12 mouse cellular contexts compared by ENCODE assay signal in genomic region chr14:80039645-80040272, GRCm38 (mm10). TPM values are rescaled to one million over a fixed set of nuclear protein-coding genes. Genes with fewer than 3 reads are reported as not detected.
A peak's percentile ranks its signal among the peaks of the same experiment; 100 is the strongest.
DNase-seq lines count a peak whose midpoint lies in the region; ATAC-seq and TF ChIP-seq lines count a peak whose summit lies in the region.
"Had no signal": no experiment of that assay in that cellular context is flagged by ENCODE, and none has a peak within 500 bp of the region (broad histone marks: within the 10 kb centered on the region; RNA-seq: fewer than 3 reads in every experiment).

No protein-coding gene starts in this region.

- H3K9me3 ChIP-seq in lung, embryonic 16.5 days (ENCODE audit: control insufficient read depth, low read length) = no peaks in the 10 kb centered on the region
- H3K9me3 ChIP-seq in stomach, postnatal 0 days (ENCODE audit: control insufficient read depth, low read length) = no peaks in the 10 kb centered on the region
- H3K9me3 ChIP-seq: liver, embryonic 15.5 days had no signal

- H3K4me2 ChIP-seq in lung, embryonic 16.5 days (ENCODE audit: low read depth, low read length) = no peak overlapping the region
- no peak overlapping the region for H3K4me2 ChIP-seq in stomach, postnatal 0 days (replicated peaks; ENCODE audit: low read depth)
- H3K4me2 ChIP-seq: liver, embryonic 15.5 days had no signal

- no peaks in the 10 kb centered on the region for H3K4me1 ChIP-seq in lung, embryonic 16.5 days (replicated peaks; ENCODE audit: control insufficient read depth, insufficient read depth, low read length)
- no peaks in the 10 kb centered on the region for H3K4me1 ChIP-seq in stomach, postnatal 0 days (replicated peaks; ENCODE audit: control insufficient read depth, insufficient read depth)
- H3K4me1 ChIP-seq: liver, embryonic 15.5 days had no signal

- peak; percentile 31; the same call in 1 of the 2 replicates for ATAC-seq in cerebellum, adult (ENCODE audit: insufficient number of reproducible peaks, low FRiP score, low TSS enrichment)
- 0 out of 2 replicates have a peak, but pooled peaks have one; percentile 26 for ATAC-seq in lung, embryonic 16.5 days (ENCODE audit: low read depth)
- no peak for ATAC-seq in stomach, postnatal 0 days (ENCODE audit: low FRiP score, low TSS enrichment)

- H3K27ac ChIP-seq in lung, embryonic 16.5 days (ENCODE audit: low read length) = no peak overlapping the region
- no peak overlapping the region for H3K27ac ChIP-seq in stomach, postnatal 0 days (replicated peaks)
- H3K27ac ChIP-seq: liver, embryonic 15.5 days had no signal

- no peak overlapping the region for H3K4me3 ChIP-seq in lung, embryonic 16.5 days (ENCODE audit: low read length)
- H3K4me3 ChIP-seq in stomach, postnatal 0 days (ENCODE audit: low read depth, low read length) = no peak overlapping the region
- H3K4me3 ChIP-seq: liver, embryonic 15.5 days had no signal

- H3K36me3 ChIP-seq in lung, embryonic 16.5 days (ENCODE audit: control insufficient read depth, insufficient read depth, low read length) = no peaks in the 10 kb centered on the region
- H3K36me3 ChIP-seq in stomach, postnatal 0 days (ENCODE audit: control insufficient read depth, insufficient read depth, low read length) = no peaks in the 10 kb centered on the region
- H3K36me3 ChIP-seq: liver, embryonic 15.5 days had no signal

- no peaks in the 10 kb centered on the region for H3K27me3 ChIP-seq in lung, embryonic 16.5 days (ENCODE audit: control insufficient read depth, insufficient read depth, low read depth, low read length)
- no peaks in the 10 kb centered on the region for H3K27me3 ChIP-seq in stomach, postnatal 0 days (ENCODE audit: control insufficient read depth, insufficient read depth, low read length)
- H3K27me3 ChIP-seq: liver, embryonic 15.5 days had no signal

- no peak for TF ChIP-seq EP300 in stomach, postnatal 0 days (optimal IDR thresholded peaks at IDR 0.05)

- peak; percentile 33; the same call in 1 of the 2 replicates for TF ChIP-seq CTCF in stomach, postnatal 0 days (IDR thresholded peaks at IDR 0.05; ENCODE audit: low read depth)

- no peak overlapping the region for H3K9ac ChIP-seq in lung, embryonic 16.5 days (ENCODE audit: low read length)
- no peak overlapping the region for H3K9ac ChIP-seq in stomach, postnatal 0 days (ENCODE audit: low read length)
- H3K9ac ChIP-seq: liver, embryonic 15.5 days had no signal

- DNase-seq in cerebellum, adult 11-12 months = no peak
- DNase-seq in lung, postnatal 25 days (ENCODE audit: low spot score) = no peak
- DNase-seq in kidney, postnatal 4 days = peak; percentile 44 to 65
- DNase-seq in stomach, postnatal 0 days (ENCODE audit: low spot score) = no peak
- DNase-seq in yolk sac, embryonic 10.5 days (ENCODE audit: low spot score) = no peak
- no peak for DNase-seq in layer of hippocampus, postnatal 10 days (ENCODE audit: low spot score in 2 of 2)
- DNase-seq: cerebellum, adult 8-10 months; gastrocnemius, postnatal 14 days; thymus, postnatal 14 days had no signal

- 59% methylated on average over 4 of the region's 4 CpGs for WGBS in lung, embryonic 16.5 days
- 54% methylated on average over 4 of the region's 4 CpGs for WGBS in stomach, postnatal 0 days

RNA-seq across cellular contexts. Expression of gene Olfm4, which starts 55.9 kb away (rescaled TPM):
- 1.4 and 2.5 TPM in 2 replicates for polyA plus RNA-seq in lung, embryonic 16.5 days (2015; fragmentation: Nextera tagmentation; extraction: Ambion mirVana)
- 82.9 and 94.5 TPM in 2 replicates for polyA plus RNA-seq in stomach, postnatal 0 days (2015; fragmentation: Nextera tagmentation; extraction: Ambion mirVana)
- total RNA-seq in layer of hippocampus, postnatal 10 days (2021) = 1 to 10 TPM; 5.0 to 5.8 TPM
- total RNA-seq: gastrocnemius, postnatal 14 days had no signal

Comparison
In these comparisons a context has a peak if more than half of its experiments do, and no peak if none do; other contexts are left out.
1. DNase-seq: peak in kidney, postnatal 4 days (2 of 2); none in cerebellum, adult 11-12 months (single experiment), lung, postnatal 25 days (single experiment), stomach, postnatal 0 days (single experiment), yolk sac, embryonic 10.5 days (single experiment) and layer of hippocampus, postnatal 10 days (0 of 2).
2. RNA of gene Olfm4, which starts 55.9 kb away (polyA plus RNA-seq): 82.9 to 94.5 TPM in stomach, postnatal 0 days; 1.4 to 2.5 TPM in lung, embryonic 16.5 days; every median in the first group is over 10 times any median in the second.